Mouse (Mus musculus) hindbrain, embryonic 16.5 days (tissue): Measurements from ENCODE around the gene Mtnr1a. TPM values are rescaled to one million over a fixed set of nuclear protein-coding genes. Genes with fewer than 3 reads are reported as not detected.

Experiments used
- ATAC-seq: fragments of 200-750 bp; cut with Nextera tagmentation; 2 replicates; pipeline ENCODE4 v1.8.0; 2017; ENCODE audit warnings: moderate TSS enrichment, moderate library complexity
- H3K27ac ChIP-seq: fragments of 300-500 bp; sonication (generic); 2 replicates; pipeline ENCODE4 v1.5.1; 2014; ENCODE audit warnings: low read depth, mild to moderate bottlenecking, control low read depth, low read length, moderate library complexity
- H3K27me3 ChIP-seq: fragments of 300-500 bp; sonication (generic); replicated peaks from 2 replicates; pipeline ENCODE4 v1.6.1; 2014; ENCODE audit warnings: low read length; ENCODE audit not compliant: control insufficient read depth, insufficient read depth
- H3K36me3 ChIP-seq: fragments of 300-500 bp; sonication (generic); 2 replicates; pipeline ENCODE4 v1.6.1; 2014; ENCODE audit warnings: mild to moderate bottlenecking, low read length, moderate library complexity, mixed read lengths; ENCODE audit not compliant: control insufficient read depth, insufficient read depth
- H3K4me1 ChIP-seq: fragments of 300-500 bp; sonication (generic); 2 replicates; pipeline ENCODE4 v1.6.1; 2014; ENCODE audit warnings: low read depth, low read length; ENCODE audit not compliant: control insufficient read depth, insufficient read depth
- H3K4me2 ChIP-seq: fragments of 300-500 bp; sonication (generic); 2 replicates; pipeline ENCODE4 v1.6.1; 2014; ENCODE audit warnings: mild to moderate bottlenecking, low read length, control low read depth, moderate library complexity
- H3K4me3 ChIP-seq: fragments of 300-500 bp; sonication (generic); 2 replicates; pipeline ENCODE4 v1.5.1; 2014; ENCODE audit warnings: mild to moderate bottlenecking, low read length, control low read depth, moderate library complexity
- H3K9ac ChIP-seq: fragments of 300-500 bp; sonication (generic); 2 replicates; pipeline ENCODE4 v1.6.1; 2014; ENCODE audit warnings: low read depth, mild to moderate bottlenecking, control low read depth, low read length, moderate library complexity
- H3K9me3 ChIP-seq: fragments of 300-500 bp; sonication (generic); 2 replicates; pipeline ENCODE4 v1.6.1; 2014; ENCODE audit warnings: mild to moderate bottlenecking, low read length, moderate library complexity; ENCODE audit not compliant: control insufficient read depth
- WGBS: fragments of 180-500 bp; shearing (Covaris S2); extraction: QIAGEN DNeasy Blood & Tissue Kit; methylation state at CpG from one replicate; pipeline ENCODE4 v1.1.7; 2014; 5-methylcytosine and 5-hydroxymethylcytosine counted together
- polyA plus RNA-seq: library from polyadenylated mRNA; unstranded; fragments of >200 nt; fragmentation: Nextera tagmentation; extraction: Ambion mirVana; gene quantifications from 2 replicates; pipeline ENCODE4 v1.2.1, GENCODE M21; 2015

The Mtnr1a gene
- 0.29 and 0.50 TPM in 2 replicates for polyA plus RNA-seq

- H3K4me3 ChIP-seq = peak within 1 kb of the TSS; percentile 48
- peaks cover 4% of the 10 kb centered on the region; the same call in 1 of the 2 replicates for H3K4me1 ChIP-seq
- H3K9me3 ChIP-seq = no peaks in the 10 kb centered on the region
- no peak within 1 kb of the TSS for H3K27ac ChIP-seq
- H3K27me3 ChIP-seq = no peaks in the 10 kb centered on the region
- peak within 1 kb of the TSS; percentile 65 for H3K9ac ChIP-seq
- 7% methylated on average over 25 of the region's 29 CpGs for WGBS
- peak within 1 kb of the TSS; percentile 94 for H3K4me2 ChIP-seq
- ATAC-seq = peak; percentile 93
- H3K36me3 ChIP-seq = no peaks in the 10 kb centered on the region
Observed at GRCm38 (mm10) chr8:45068759-45069386, at the start of gene Mtnr1a. Gene Mtnr1a, plus strand, starts transcription at chr8:45069137.

DNA sequence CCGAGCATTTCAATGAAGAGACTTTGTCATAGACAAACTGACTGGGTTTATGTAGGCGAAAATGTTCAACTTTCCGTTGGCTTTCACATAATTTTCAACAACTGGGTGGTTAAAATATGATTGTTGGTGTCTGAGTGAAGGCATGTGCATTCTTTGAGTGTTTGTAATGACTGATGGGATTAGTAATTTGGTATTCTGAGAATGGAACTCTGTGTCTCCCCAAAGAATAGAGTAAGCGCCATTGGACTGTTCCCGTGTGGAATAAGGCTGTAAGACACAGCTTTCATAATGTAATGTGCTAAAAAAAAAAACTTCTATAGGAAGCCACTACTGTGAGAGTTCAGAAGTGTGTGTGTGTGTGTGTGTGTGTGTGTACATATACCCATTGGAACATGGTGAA, 49.7 kb upstream of the Mtnr1a start:
- no peaks in the 10 kb centered on the region for H3K4me1 ChIP-seq
- WGBS = 72% methylated on average over 5 of the region's 5 CpGs
- H3K4me2 ChIP-seq = no peak overlapping the region
- no peak overlapping the region for H3K4me3 ChIP-seq
- peaks cover 10% of the 10 kb centered on the region for H3K9me3 ChIP-seq
- H3K27ac ChIP-seq = no peak overlapping the region
- H3K36me3 ChIP-seq = peaks cover 16% of the 10 kb centered on the region
- H3K9ac ChIP-seq = no peak overlapping the region
- no peaks in the 10 kb centered on the region for H3K27me3 ChIP-seq
- ATAC-seq = no peak

GRCm38 (mm10) chr8:45021171-45021570, 47.8 kb upstream of the Mtnr1a start:
- ATAC-seq = no peak
- H3K27ac ChIP-seq = no peak overlapping the region
- 76% methylated on average over 5 of the region's 5 CpGs for WGBS
- no peaks in the 10 kb centered on the region for H3K4me1 ChIP-seq
- no peaks in the 10 kb centered on the region for H3K27me3 ChIP-seq
- peaks cover 22% of the 10 kb centered on the region for H3K9me3 ChIP-seq
- no peak overlapping the region for H3K4me2 ChIP-seq
- H3K9ac ChIP-seq = no peak overlapping the region
- H3K4me3 ChIP-seq = no peak overlapping the region
- peaks cover 35% of the 10 kb centered on the region for H3K36me3 ChIP-seq

DNA sequence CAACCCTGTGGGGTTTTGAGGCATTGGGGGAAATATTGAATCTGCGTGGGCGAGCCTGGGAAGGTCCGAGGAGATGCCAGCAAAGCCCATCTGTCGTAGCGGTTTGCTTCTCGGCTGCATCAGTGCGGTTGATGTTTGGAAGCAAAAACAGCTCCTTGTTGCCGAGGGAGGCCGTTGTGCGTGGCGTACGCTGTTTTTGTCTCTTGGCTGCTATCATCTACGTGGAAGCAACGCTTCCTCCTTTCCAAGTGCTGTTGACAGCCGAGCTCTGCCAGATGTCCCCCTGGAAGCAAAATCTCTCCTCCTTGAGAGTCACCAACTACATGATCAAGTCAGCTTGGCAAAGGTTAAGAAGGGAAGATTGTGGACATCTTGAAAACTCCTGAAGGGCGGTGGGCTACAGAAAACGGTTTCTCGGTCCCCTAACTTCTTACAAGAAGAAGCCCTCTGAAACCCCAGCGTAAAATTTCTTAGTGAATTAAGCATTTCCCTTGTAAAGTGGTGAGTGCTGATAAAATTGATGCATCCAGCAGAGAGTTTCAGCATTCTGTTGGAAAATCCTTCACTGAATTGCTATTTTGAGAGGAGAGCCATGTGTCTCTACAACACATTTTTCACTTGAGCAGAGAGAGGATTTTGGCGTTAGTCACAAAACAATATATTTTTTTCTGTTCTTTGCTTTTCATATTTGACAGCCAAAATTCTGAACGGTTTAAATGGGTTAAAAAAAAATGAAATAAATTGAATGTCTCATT, 46.8 kb upstream of the Mtnr1a start:
- peaks cover 41% of the 10 kb centered on the region for H3K36me3 ChIP-seq
- 92% methylated on average over 21 of the region's 21 CpGs for WGBS
- no peaks in the 10 kb centered on the region for H3K27me3 ChIP-seq
- no peak overlapping the region for H3K4me2 ChIP-seq
- ATAC-seq = no peak
- H3K27ac ChIP-seq = no peak overlapping the region
- H3K9ac ChIP-seq = no peak overlapping the region
- no peaks in the 10 kb centered on the region for H3K4me1 ChIP-seq
- H3K4me3 ChIP-seq = no peak overlapping the region
- peaks cover 26% of the 10 kb centered on the region for H3K9me3 ChIP-seq

DNA sequence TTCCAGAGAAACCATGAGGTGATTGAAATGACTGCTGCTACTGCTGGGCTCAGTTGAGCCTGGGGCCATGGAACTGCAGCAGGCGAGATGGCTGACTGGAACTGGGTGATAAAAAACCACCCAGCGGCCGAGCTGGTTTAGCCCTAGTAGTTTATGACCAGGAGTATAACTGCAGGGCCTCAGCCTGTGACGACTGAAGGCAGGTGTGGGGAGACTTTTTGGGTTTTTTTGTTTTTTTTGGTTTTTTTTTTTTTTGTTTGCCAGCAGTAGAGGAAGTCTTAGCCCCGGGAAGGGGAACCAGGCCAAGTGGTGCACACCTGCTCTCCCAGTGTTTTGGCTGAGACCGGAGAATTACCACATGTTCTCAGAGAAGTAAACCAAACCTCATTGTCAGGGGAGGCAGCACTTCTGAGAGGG, 40.8 kb upstream of the Mtnr1a start:
- no peaks in the 10 kb centered on the region for H3K27me3 ChIP-seq
- no peaks in the 10 kb centered on the region for H3K4me1 ChIP-seq
- H3K4me3 ChIP-seq = no peak overlapping the region
- no peak overlapping the region for H3K27ac ChIP-seq
- no peak overlapping the region for H3K9ac ChIP-seq
- H3K4me2 ChIP-seq = no peak overlapping the region
- ATAC-seq = no peak
- peaks cover 59% of the 10 kb centered on the region for H3K36me3 ChIP-seq
- peaks cover 26% of the 10 kb centered on the region for H3K9me3 ChIP-seq
- WGBS = 72% methylated on average over 6 of the region's 6 CpGs

DNA sequence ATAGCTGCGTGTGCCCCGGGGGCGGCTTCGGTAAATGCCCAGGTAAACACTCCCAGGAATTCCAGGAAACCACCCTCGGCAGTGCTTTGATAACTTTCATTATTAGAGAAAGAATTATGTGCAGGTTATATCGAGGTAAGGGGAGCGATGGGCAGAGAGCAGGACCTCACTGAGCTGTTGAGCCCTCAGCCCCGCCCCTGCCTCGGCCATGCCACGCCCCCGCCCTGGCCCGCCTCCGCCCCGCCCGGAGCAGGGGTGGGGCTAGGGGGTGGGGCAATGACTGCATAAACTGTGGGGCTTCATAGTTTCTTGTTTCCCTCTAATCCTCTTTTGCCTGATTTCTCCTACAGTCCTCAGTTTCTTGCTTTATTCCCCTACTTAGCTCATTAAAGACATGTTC, 30.6 kb upstream of the Mtnr1a start:
- Histone ChIP-seq H3K9me3 (no peaks in the 10 kb centered on the region; the same call in 1 of the 2 replicates), H3K4me1 (no peaks in the 10 kb centered on the region), H3K4me2 (no peak overlapping the region), H3K27me3 (no peaks in the 10 kb centered on the region), H3K9ac (no peak overlapping the region), H3K27ac (no peak overlapping the region), H3K36me3 (peaks cover 51% of the 10 kb centered on the region), H3K4me3 (no peak overlapping the region)
- 80% methylated on average over 15 of the region's 15 CpGs for WGBS
- no peak for ATAC-seq

GRCm38 (mm10) chr8:45044160-45044559, 24.8 kb upstream of the Mtnr1a start:
- ATAC-seq = no peak
- Histone ChIP-seq H3K4me1 (no peaks in the 10 kb centered on the region), H3K27ac (no peak overlapping the region), H3K36me3 (peaks cover 43% of the 10 kb centered on the region), H3K27me3 (no peaks in the 10 kb centered on the region), H3K4me2 (no peak overlapping the region), H3K9me3 (peaks cover 3% of the 10 kb centered on the region; the same call in 1 of the 2 replicates), H3K4me3 (no peak overlapping the region), H3K9ac (no peak overlapping the region)
- 97% methylated on average over 26 of the region's 26 CpGs for WGBS

GRCm38 (mm10) chr8:45050451-45050850, 18.5 kb upstream of the Mtnr1a start:
- H3K4me3 ChIP-seq = no peak overlapping the region
- no peaks in the 10 kb centered on the region for H3K4me1 ChIP-seq
- ATAC-seq = no peak
- H3K4me2 ChIP-seq = no peak overlapping the region
- no peaks in the 10 kb centered on the region for H3K27me3 ChIP-seq
- no peak overlapping the region for H3K27ac ChIP-seq
- no peak overlapping the region for H3K9ac ChIP-seq
- 92% methylated on average over 8 of the region's 8 CpGs for WGBS
- peaks cover 15% of the 10 kb centered on the region for H3K36me3 ChIP-seq
- no peaks in the 10 kb centered on the region for H3K9me3 ChIP-seq

DNA sequence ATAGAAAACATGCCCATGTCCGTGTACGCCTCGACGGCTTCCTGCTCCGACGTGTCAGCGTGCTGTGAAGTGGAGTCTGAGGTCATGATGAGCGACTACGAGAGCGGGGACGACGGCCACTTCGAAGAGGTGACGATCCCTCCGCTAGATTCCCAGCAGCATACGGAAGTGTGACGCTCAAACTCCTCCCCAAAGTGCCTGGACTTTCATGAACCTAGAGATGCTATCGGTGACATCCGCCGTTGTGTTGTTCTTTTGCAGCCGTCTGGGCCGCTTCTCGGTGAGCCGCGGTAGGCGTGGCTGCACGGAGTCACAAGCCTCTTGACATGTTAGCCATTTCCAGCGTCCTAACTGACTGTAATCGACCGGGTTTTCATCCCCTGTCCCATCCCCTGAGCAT, 17.7 kb upstream of the Mtnr1a start:
- H3K27ac ChIP-seq = no peak overlapping the region
- H3K9me3 ChIP-seq = no peaks in the 10 kb centered on the region
- ATAC-seq = no peak
- H3K4me1 ChIP-seq = no peaks in the 10 kb centered on the region
- 96% methylated on average over 30 of the region's 30 CpGs for WGBS
- H3K4me2 ChIP-seq = no peak overlapping the region
- H3K27me3 ChIP-seq = no peaks in the 10 kb centered on the region
- no peak overlapping the region for H3K9ac ChIP-seq
- peaks cover 14% of the 10 kb centered on the region for H3K36me3 ChIP-seq
- H3K4me3 ChIP-seq = no peak overlapping the region
